Mouse (Mus musculus) fibroblast of lung, adult 2 months (primary cell): ENCODE results near the gene Park7.
"Not testable (repeated sequence)": the region's sequence is repeated elsewhere in the genome, so short reads cannot be mapped to it uniquely, and the experiment has no call there.

Experiments
- DNase-seq: peaks from one replicate; pipeline ENCODE4 v3.0.0-alpha.2; 2011; ENCODE audit warnings: low read depth

Gene Park7

DNA sequence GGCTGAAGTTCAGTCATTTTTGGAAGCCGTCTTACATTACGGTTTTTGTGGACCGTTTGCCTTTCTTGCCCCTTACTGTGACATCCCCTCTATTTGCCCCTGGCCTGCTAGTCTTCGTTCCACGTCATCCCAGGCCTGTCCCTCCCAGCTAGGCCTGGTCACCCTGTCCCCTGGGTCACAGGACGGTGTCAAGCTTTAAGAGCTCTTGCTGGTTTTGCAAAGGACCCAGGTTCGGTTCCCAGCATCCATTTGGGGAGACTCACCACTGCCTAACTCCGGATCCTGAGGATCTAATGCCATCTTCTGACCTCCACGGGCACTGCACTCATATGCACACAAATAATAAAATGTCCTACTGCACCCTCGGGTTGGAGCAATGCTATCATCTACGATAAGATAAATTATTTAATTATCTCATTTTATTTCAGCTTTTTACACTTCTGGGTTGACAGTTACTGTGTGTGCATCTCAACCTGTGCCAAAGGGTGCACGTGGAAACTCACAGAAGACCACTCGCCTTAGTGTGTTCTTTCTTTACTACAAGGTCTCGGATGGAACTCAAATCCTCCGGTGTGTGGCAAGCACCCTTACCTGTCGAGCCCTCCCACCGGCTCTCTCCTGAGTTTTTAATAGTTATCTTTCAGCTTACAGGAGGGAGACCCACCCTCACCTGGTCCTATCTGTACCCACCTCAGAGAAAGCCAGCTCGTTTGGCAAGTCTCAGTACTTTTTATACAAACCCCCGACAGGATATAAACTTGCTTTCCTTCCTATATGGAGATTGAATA lies 3.9 kb downstream of the Park7 start:
- DNase-seq = no peak

- DNase-seq = peak; percentile 96
Observed at GRCm38 (mm10) chr4:150909451-150910156, 4.6 kb downstream of the Park7 start.

DNA sequence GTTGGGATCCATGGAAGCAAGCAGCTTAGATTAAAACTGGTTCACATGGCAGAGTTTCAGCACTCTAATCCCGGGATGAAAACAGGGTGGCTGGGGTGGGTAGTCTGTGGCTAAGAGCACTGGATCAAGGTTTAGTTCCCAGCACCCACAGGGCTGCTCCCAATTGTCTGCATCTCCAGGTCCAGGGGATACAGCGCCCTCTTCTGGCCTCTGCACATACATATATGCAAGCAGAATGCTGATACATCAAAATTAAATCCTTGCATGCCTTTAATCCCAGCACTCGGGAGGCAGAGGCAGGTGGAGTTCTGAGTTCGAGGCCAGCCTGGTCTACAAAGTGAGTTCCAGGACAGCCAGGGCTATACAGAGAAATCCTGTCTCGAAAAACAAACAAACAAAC lies 5.7 kb downstream of the Park7 start:
- DNase-seq = not testable (repeated sequence)

DNA sequence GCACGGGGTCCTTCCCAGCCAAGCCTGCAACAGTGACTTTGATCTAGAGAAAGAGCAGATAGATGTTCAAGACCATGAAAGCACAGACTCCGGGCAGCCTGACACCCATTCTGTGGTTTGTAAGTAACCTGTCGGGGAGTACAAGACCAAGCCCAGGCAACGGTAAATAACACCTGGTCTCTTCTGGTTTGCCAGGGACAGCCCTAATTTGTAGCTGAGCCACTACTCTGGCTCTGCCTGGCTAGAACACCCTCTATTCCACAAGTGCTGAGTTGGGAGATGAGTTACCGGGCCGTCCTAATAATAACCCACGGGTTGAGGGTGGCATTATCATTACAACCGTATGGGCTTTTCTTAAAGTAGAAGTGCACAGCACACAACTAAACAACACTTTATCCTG lies 7.1 kb downstream of the Park7 start:
- DNase-seq = no peak

DNA sequence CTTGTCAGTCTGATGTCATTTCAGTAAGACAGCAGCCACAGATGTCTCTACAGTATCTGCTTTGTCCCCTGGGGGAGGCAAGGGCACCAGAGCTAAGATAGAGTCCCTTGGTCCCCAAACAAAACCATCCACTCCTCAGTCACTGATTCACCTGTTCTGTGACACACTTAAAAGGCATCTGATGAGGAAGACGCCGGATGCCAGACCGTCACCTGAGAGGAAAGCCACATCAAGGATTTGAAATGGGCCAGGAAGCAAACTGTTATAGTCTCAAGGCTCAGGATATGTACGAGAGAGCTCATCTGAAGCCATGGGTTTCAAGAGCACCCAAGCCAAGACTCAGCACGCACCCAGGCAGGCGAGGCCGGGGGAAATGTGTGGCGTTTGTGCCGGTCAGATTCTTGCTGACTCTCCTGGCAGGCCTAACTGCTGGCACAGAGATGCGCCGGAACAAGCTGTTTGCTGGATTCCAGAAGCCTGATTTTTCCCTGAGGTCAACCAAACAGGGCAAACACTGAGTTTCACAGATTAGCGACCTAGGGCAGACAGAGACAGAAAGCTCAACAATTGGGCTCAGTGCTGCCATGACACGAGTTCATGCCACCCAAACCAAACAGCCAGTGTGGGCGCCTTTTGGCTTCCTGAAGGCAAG lies 11.0 kb downstream of the Park7 start:
- no peak for DNase-seq

GRCm38 (mm10) chr4:150902062-150902461 lies 12.2 kb downstream of the Park7 start:
- DNase-seq = no peak

DNA sequence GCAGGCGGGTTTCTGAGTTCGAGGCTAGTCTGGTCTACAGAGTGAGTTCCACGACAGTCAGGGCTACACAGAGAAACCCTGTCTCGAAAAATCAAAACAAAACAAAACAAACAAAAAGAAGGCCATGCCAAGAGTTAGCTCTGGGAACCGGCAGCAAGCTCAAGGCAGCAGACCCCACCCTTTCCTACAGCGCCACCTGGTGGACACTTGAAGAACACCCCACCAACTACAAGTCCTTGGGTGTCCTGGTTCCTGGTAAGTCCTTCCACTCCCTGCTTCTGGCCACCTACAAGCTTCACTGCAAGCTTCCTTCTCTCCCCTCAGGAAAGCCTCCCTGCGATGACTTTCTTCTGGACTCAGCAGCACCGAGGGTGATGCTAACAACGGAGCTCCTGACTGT lies 12.6 kb downstream of the Park7 start:
- no peak for DNase-seq

DNA sequence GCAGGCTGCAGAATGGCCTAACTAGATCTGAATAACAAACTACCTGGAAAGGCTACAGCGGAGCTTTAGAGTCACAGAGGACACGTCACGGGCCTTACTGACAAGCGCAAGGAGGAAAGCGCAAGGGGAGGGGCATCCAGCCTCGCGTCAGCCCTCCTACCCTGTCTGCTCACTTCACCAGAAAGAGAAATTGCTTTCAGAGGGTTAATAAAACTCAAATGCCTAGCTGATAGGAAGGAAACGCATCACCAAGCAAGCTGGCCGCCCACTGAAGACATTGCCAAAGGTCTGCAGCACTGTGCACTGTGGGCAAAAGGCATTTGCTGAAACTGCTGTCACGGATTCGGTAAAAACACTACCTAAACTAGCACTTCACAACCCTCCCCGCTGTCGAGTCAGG lies 13.8 kb downstream of the Park7 start:
- no peak for DNase-seq

- DNase-seq = no peak
Observed at GRCm38 (mm10) chr4:150898716-150899365, 15.4 kb downstream of the Park7 start.

- DNase-seq = no peak
Observed at GRCm38 (mm10) chr4:150896896-150897624, 17.2 kb downstream of the Park7 start.

DNA sequence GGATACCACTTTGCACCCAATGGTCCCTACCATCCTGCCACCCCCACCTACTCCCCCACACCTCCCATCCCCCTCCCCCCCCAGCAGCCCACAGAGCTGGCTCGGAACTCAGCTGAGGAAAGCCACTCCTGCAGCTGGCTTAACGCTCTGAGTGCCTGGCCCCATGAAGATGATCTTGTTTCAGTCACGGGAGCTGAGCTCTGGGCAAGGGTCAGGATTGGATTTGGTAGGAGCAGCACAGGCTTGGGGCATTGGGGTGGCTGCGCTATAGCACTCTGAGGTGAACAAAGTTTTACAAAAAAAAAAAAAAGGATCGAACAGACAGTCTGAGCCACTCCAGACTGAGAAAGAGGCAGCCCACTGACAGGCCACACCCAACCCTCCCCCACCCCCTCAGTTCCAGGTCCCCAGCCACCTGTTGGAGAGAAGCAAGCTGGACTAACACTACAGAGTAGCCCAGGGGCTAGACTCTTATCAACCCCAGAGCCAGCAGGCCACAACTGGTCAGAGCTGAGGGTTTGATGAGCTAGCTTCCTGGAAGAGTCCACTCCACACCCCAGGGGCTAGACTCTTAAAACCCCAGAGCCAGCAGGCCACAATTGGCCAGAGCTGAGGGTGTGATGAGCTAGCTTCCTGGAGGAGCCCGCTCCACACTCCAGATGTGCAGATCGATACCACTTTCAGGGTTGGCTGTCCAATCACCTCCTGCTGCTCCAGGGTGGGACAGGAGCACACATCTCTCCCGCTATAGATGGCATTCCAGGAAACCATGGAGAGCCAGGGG lies 19.3 kb downstream of the Park7 start:
- no peak for DNase-seq

DNA sequence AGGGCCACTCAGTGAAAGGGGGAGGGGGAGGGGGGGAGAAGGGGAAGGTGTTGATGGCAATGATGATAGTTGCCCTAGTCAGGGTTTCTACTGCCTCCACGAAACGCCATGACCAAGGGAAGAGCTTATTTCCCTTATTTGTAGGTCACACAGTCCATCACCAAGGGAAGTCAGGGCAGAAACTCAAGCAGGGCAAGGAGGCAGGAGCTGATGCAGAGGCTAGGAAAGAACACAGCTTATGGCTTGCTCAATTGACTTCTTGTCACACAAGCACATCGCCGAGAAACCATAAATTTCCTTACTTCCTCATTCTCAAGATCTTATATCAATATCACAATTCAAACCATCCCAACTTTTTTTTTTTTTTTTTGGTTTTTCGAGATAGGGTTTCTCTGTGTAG lies 22.9 kb downstream of the Park7 start:
- no peak for DNase-seq

DNA sequence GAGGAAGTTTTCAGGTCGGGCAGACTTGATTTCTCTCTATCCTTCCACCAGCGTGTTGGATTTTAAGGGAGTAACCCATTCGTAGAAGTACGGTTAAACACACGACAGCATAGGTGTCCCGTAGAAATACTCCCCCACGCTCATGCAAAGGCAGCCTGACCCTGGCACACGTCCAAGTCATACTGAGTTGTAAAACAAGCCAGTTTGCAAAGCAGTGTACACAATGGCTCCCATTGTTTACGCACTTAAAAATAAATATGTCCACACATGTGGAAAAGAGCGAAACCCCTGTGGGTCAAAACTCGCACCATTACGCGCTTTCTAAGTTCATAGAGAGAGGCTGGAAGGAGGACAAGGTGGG lies 24.3 kb downstream of the Park7 start:
- DNase-seq = no peak

- no peak for DNase-seq
Observed at GRCm38 (mm10) chr4:150889273-150889954, 24.8 kb downstream of the Park7 start.

DNA sequence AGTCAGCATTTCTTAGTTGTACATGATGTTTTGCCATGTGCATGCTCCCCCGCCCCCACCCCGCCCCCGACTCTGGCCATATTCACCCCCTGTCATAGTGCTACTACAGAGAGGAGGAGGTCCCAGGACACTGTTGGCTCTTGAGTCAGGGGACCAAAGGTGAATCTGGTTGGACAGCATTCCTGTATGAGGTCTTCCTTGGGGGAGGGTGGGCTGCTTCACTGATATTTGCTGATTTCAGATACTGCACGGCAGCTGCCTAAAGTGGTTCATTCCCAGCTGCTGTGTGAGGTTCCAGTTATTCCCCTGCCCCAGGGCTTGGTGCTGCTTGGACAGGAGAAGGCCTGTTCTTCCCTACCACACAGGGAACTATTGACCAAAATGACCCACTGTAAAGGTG lies 25.7 kb downstream of the Park7 start:
- DNase-seq = no peak

DNA sequence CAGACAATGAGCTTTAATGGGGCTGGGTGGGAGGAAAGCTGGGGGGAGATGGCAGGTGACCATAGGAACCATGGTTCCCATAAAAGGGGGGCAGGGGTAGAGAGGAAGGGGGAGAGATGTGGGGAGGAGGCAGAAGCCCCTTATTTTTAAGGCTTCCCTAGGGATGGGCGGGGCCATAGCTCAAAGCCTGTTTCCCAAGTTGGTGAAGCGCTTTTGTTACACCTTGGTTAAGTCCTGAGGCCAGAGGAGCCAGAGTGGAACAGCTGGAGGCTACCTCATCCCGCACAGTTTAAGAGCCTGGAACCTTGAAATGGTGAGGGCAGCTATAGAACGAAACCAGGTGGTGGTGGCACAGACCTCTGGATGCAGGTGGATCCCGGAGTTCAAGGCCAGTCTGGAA lies 26.3 kb downstream of the Park7 start:
- DNase-seq = no peak

DNA sequence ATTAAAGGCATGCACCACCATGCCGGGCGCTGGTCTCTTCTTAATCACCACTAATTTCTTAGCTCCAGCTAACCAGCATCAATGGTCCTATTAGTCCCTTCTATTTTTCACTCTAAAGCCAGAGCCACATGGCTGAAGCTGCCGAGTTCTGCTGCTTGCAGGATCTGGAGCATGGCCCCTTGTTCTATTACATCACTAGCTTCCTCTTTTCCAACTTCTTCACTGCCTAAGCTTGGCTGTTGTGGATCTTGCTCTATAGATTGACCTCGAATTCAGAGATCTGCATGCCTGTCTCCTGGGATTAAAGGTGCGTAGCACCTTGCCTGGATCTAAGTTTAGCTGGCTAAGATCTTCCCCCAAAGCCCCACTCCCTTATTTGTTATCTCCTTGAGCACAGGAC lies 31.6 kb downstream of the Park7 start:
- no peak for DNase-seq

DNA sequence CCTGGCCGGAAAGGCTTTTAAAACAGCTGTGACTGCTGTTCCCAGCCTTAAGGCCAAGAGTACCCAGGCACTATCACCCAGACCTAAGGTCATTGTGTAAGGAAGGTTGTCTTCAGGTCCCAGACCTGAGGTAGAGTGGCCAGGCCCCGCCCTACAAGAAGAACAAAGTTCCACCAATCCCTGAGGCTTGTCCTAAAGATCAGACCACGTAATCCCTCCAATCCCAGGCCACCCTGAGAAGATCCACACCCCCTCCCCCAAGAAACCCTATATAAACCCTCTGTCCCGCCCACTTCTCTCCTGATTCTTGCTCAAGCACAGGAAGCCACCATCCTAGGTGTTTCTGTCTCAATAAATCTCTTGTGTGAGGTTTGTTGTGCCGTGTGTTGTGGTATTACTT lies 33.9 kb downstream of the Park7 start:
- DNase-seq = no peak

GRCm38 (mm10) chr4:150879631-150880030 lies 34.6 kb downstream of the Park7 start:
- DNase-seq = no peak

DNA sequence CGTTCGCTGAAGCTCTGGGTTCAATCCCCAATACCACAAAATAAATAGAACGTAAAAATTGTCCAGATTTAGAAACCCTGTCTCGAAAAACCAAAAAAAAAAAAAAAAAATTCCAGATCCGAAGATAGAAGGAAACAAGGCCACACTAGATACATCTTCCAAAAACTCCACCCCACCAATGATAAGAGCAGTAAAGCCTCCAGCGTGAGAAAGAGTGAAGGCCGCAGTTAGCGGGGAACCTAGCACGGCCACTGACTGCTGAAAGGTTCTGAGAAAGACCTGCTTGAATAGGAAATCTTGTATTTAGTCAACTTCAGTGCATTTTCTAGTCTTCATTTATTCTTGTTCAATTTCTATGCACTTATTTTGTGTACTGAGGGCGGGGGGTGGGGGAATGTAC lies 38.8 kb downstream of the Park7 start:
- DNase-seq = no peak

DNA sequence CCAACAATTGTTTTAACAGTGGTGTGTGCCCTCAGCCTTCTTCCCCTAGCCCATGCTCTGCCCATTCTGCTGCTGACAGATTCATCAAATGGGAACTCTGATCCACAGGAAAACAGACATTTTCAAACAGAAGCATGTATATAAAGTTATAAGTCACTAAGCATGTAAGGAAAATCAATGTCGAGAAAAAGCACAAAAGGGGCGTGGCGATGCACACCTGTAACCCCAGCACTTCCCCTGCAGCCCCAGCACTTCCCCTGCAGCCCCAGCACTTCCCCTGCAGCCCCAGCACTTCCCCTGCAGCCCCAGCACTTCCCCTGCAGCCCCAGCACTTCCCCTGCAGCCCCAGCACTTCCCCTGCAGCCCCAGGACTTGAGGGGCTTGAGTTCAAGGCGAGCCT lies 39.8 kb downstream of the Park7 start:
- not testable (repeated sequence) for DNase-seq
